Mouse (Mus musculus) MEL (cell line): ENCODE results near the gene Stk36. TPM values are rescaled to one million over a fixed set of nuclear protein-coding genes. Genes with fewer than 3 reads are reported as not detected.

Experiments
- DNase-seq: peaks from one replicate; pipeline ENCODE4 v3.0.0; 2011; ENCODE audit warnings: low read depth, low spot score
- H3K27ac ChIP-seq: 2 replicates; pipeline ENCODE4 v1.5.1; 2012; ENCODE audit warnings: low read depth, mild to moderate bottlenecking, control low read depth, low read length, moderate library complexity; ENCODE audit not compliant: control insufficient read depth
- H3K27me3 ChIP-seq, 2 experiments: fragments of 150-350 bp in 1 of 2; sonication (generic) in 1 of 2; 2 replicates each; pipeline ENCODE4 v1.6.1; 2012; ENCODE audit warnings: low read length in 2 of 2, mild to moderate bottlenecking in 2 of 2, improper control_type of control experiment in 1 of 2, moderate library complexity in 1 of 2; ENCODE audit not compliant: insufficient read depth in 2 of 2, control insufficient read depth in 1 of 2
- H3K36me3 ChIP-seq, 2 experiments: 2 replicates each; pipeline ENCODE4 v1.6.1; 2012 to 2014; ENCODE audit warnings: low read length in 2 of 2, improper control_type of control experiment in 1 of 2, inconsistent platforms in 1 of 2, mild to moderate bottlenecking in 1 of 2; ENCODE audit not compliant: insufficient read depth in 2 of 2, control insufficient read depth in 1 of 2
- H3K4me1 ChIP-seq, 2 experiments: fragments of 150-350 bp in 1 of 2; sonication (generic) in 1 of 2; 2 replicates each; pipeline ENCODE4 v1.6.1; 2012; ENCODE audit warnings: low read length in 2 of 2, improper control_type of control experiment in 1 of 2, mild to moderate bottlenecking in 1 of 2; ENCODE audit not compliant: insufficient read depth in 2 of 2, control insufficient read depth in 1 of 2
- H3K4me3 ChIP-seq, 2 experiments: fragments of 150-350 bp in 1 of 2; sonication (generic) in 1 of 2; 2 replicates each; pipeline ENCODE4 v1.5.1; 2012; ENCODE audit warnings: low read depth in 2 of 2, low read length in 2 of 2, mild to moderate bottlenecking in 2 of 2, moderate library complexity in 2 of 2, control low read depth in 1 of 2, improper control_type of control experiment in 1 of 2; ENCODE audit not compliant: control insufficient read depth in 1 of 2, insufficient read depth in 1 of 2
- H3K79me2 ChIP-seq: 2 replicates; pipeline ENCODE4 v1.6.1; 2012; ENCODE audit warnings: mild to moderate bottlenecking, low read length, moderate library complexity; ENCODE audit not compliant: control insufficient read depth, poor library complexity, insufficient read depth
- H3K9ac ChIP-seq: 2 replicates; pipeline ENCODE4 v1.6.1; 2012; ENCODE audit warnings: low read depth, mild to moderate bottlenecking, control low read depth, low read length, moderate library complexity; ENCODE audit not compliant: control insufficient read depth, poor library complexity, severe bottlenecking
- H3K9me3 ChIP-seq: fragments of 150-350 bp; sonication (generic); replicated peaks from 2 replicates; pipeline ENCODE4 v1.6.1; 2012; ENCODE audit warnings: mild to moderate bottlenecking, low read length, improper control_type of control experiment, moderate library complexity; ENCODE audit not compliant: insufficient read depth
- BHLHE40 ChIP-seq: IDR thresholded peaks from 2 replicates; pipeline ENCODE4 v1.6.1; 2012; ENCODE audit warnings: low read depth, mild to moderate bottlenecking, inconsistent platforms, low read length, improper control_type of control experiment, borderline replicate concordance
- CHD2 ChIP-seq: IDR thresholded peaks from 2 replicates; pipeline ENCODE4 v1.6.1; 2011; ENCODE audit warnings: low read length, improper control_type of control experiment
- CTCF ChIP-seq, 3 experiments: IDR thresholded peaks in 2 of 3; conservative IDR thresholded peaks in 1 of 3; 2 replicates each; pipeline ENCODE4 v1.5.1; 2011 to 2012; ENCODE audit warnings: low read length in 3 of 3, low read depth in 2 of 3, mild to moderate bottlenecking in 2 of 3, improper control_type of control experiment in 1 of 3, inconsistent platforms in 1 of 3, mixed read lengths in 1 of 3, moderate library complexity in 1 of 3; ENCODE audit not compliant: control insufficient read depth in 1 of 3, insufficient read depth in 1 of 3, poor library complexity in 1 of 3, severe bottlenecking in 1 of 3
- E2F4 ChIP-seq: IDR thresholded peaks from 2 replicates; pipeline ENCODE4 v1.6.1; 2011; ENCODE audit warnings: low read depth, low read length, improper control_type of control experiment, borderline replicate concordance
- ELF1 ChIP-seq: IDR thresholded peaks from 2 replicates; pipeline ENCODE4 v1.6.1; 2014; ENCODE audit warnings: low read depth, mild to moderate bottlenecking, inconsistent platforms, low read length, improper control_type of control experiment, moderate library complexity
- EP300 ChIP-seq, 2 experiments: IDR thresholded peaks; 2 replicates each; pipeline ENCODE4 v1.6.1; 2011; ENCODE audit warnings: improper control_type of control experiment in 2 of 2, low read length in 2 of 2, low read depth in 1 of 2, mild to moderate bottlenecking in 1 of 2
- ETS1 ChIP-seq: IDR thresholded peaks from 2 replicates; pipeline ENCODE4 v1.6.1; 2012; ENCODE audit warnings: low read depth, mild to moderate bottlenecking, inconsistent platforms, low read length, improper control_type of control experiment, moderate library complexity
- HCFC1 ChIP-seq: IDR thresholded peaks from 2 replicates; pipeline ENCODE4 v1.6.1; 2012; ENCODE audit warnings: low read depth, mild to moderate bottlenecking, inconsistent platforms, low read length, improper control_type of control experiment, moderate library complexity
- KAT2A ChIP-seq: conservative IDR thresholded peaks from 2 replicates; pipeline ENCODE4 v1.6.1; 2012; ENCODE audit warnings: low read depth, low read length, improper control_type of control experiment, inconsistent platforms
- MAFK ChIP-seq: IDR thresholded peaks from 2 replicates; pipeline ENCODE4 v1.6.1; 2011; ENCODE audit warnings: low read depth, mild to moderate bottlenecking, low read length, improper control_type of control experiment, borderline replicate concordance
- MAX ChIP-seq: IDR thresholded peaks from 2 replicates; pipeline ENCODE4 v1.6.1; 2011; ENCODE audit warnings: low read length, improper control_type of control experiment
- MAZ ChIP-seq: IDR thresholded peaks from 2 replicates; pipeline ENCODE4 v1.6.1; 2012; ENCODE audit warnings: low read depth, mild to moderate bottlenecking, inconsistent platforms, low read length, improper control_type of control experiment
- MXI1 ChIP-seq: IDR thresholded peaks from 2 replicates; pipeline ENCODE4 v1.6.1; 2011; ENCODE audit warnings: mild to moderate bottlenecking, low read depth, low read length, improper control_type of control experiment
- MYB ChIP-seq: IDR thresholded peaks from 2 replicates; pipeline ENCODE4 v1.6.1; 2011; ENCODE audit warnings: mild to moderate bottlenecking, low read depth, low read length, improper control_type of control experiment
- MYC ChIP-seq: IDR thresholded peaks from 2 replicates; pipeline ENCODE4 v1.6.1; 2011; ENCODE audit warnings: low read depth, mild to moderate bottlenecking, low read length, improper control_type of control experiment, moderate library complexity
- NELFE ChIP-seq: IDR thresholded peaks from 2 replicates; pipeline ENCODE4 v1.6.1; 2011; ENCODE audit warnings: low read depth, low read length, improper control_type of control experiment
- NRF1 ChIP-seq: IDR thresholded peaks from 2 replicates; pipeline ENCODE4 v1.6.1; 2014; ENCODE audit warnings: low read depth, mild to moderate bottlenecking, inconsistent platforms, low read length, improper control_type of control experiment, moderate library complexity; ENCODE audit not compliant: poor library complexity, insufficient read depth, severe bottlenecking
- POLR2A ChIP-seq, 2 experiments: IDR thresholded peaks; 2 replicates each; pipeline ENCODE4 v1.6.1; 2011 to 2012; ENCODE audit warnings: low read length in 2 of 2, mild to moderate bottlenecking in 2 of 2, control low read depth in 1 of 2, improper control_type of control experiment in 1 of 2, low read depth in 1 of 2, moderate library complexity in 1 of 2; ENCODE audit not compliant: control insufficient read depth in 1 of 2, insufficient read depth in 1 of 2, poor library complexity in 1 of 2
- POLR2AphosphoS2 ChIP-seq: IDR thresholded peaks from 2 replicates; pipeline ENCODE4 v1.6.1; 2011; ENCODE audit warnings: low read length, improper control_type of control experiment
- SIN3A ChIP-seq: IDR thresholded peaks from 2 replicates; pipeline ENCODE4 v1.6.1; 2012; ENCODE audit warnings: low read length, improper control_type of control experiment, inconsistent platforms
- SMC3 ChIP-seq: IDR thresholded peaks from 2 replicates; pipeline ENCODE4 v1.6.1; 2011; ENCODE audit warnings: low read depth, low read length, improper control_type of control experiment
- TAL1 ChIP-seq: IDR thresholded peaks from 2 replicates; pipeline ENCODE4 v1.6.1; 2012; ENCODE audit warnings: mild to moderate bottlenecking, inconsistent platforms, low read length, moderate library complexity, mixed read lengths
- TBP ChIP-seq: IDR thresholded peaks from 2 replicates; pipeline ENCODE4 v1.8.0; 2011; ENCODE audit warnings: low read depth, low read length, improper control_type of control experiment
- TCF12 ChIP-seq: IDR thresholded peaks from 2 replicates; pipeline ENCODE4 v1.6.1; 2014; ENCODE audit warnings: low read depth, mild to moderate bottlenecking, inconsistent platforms, low read length, improper control_type of control experiment, moderate library complexity
- UBTF ChIP-seq: IDR thresholded peaks from 2 replicates; pipeline ENCODE4 v1.6.1; 2012; ENCODE audit warnings: low read depth, mild to moderate bottlenecking, inconsistent platforms, low read length, improper control_type of control experiment, moderate library complexity, borderline replicate concordance; ENCODE audit not compliant: insufficient read depth
- ZMIZ1 ChIP-seq: IDR thresholded peaks from 2 replicates; pipeline ENCODE4 v1.6.1; 2012; ENCODE audit warnings: low read depth, mild to moderate bottlenecking, inconsistent platforms, low read length, improper control_type of control experiment, moderate library complexity
- ZNF384 ChIP-seq: IDR thresholded peaks from 2 replicates; pipeline ENCODE4 v1.6.1; 2012; ENCODE audit warnings: low read depth, mild to moderate bottlenecking, inconsistent platforms, low read length, improper control_type of control experiment
- polyA plus RNA-seq, 2 experiments: library from polyadenylated mRNA; stranded (reverse) in 1 of 2; unstranded in 1 of 2; fragments of >175 nt in 1 of 2; fragments of >200 nt in 1 of 2; gene quantifications; 2 replicates each; pipeline versions ENCODE4 v1.2.1 to v1.2.4; 2012; ENCODE audit warnings: low replicate concordance in 2 of 2, low read depth in 1 of 2; ENCODE audit not compliant: insufficient read length in 2 of 2, insufficient read depth in 1 of 2, missing spikeins in 1 of 2
- total RNA-seq: library from RNA; depleted of rRNA; stranded (reverse); fragments of 300-350 nt; gene quantifications from 2 replicates; pipeline ENCODE4 v1.2.3, GENCODE M21; 2012

Stk36 gene
- total and polyA plus RNA-seq, 3 experiments: 0.23 to 0.89 TPM; not detected in 1

- Histone ChIP-seq H3K9ac (peak within 1 kb of the TSS; percentile 96), H3K27me3 (no peaks in the 10 kb centered on the region), H3K36me3 (peaks cover 4 to 18% of the 10 kb centered on the region in 2 experiments; a peak in 3 of 4 replicates), H3K4me1 (peaks cover 4 to 12% of the 10 kb centered on the region in 2 experiments), H3K79me2 (peaks cover 34% of the 10 kb centered on the region), H3K27ac (peak within 1 kb of the TSS; percentile 72), H3K4me3 (peak within 1 kb of the TSS; percentile 91 to 100), H3K9me3 (no peaks in the 10 kb centered on the region)
- peak; percentile 96 for DNase-seq
- TF ChIP-seq MXI1: peak; percentile 97
- 0 out of 2 replicates have a peak, but pooled peaks have one; percentile 49 for TF ChIP-seq MYC
- peak; percentile 73 for TF ChIP-seq MAX
- TF ChIP-seq ZNF384: no peak
- peak; percentile 39; the same call in 1 of the 2 replicates for TF ChIP-seq POLR2AphosphoS2
- 0 out of 2 replicates have a peak, but pooled peaks have one; percentile 38 for TF ChIP-seq ZMIZ1
- TF ChIP-seq EP300 (IDR thresholded peaks at IDR 0.05; ENCODE audit: low read depth in 1 of 2, low read length in 2 of 2): no peak
- peak; percentile 69 for TF ChIP-seq KAT2A
- peak; percentile 22; the same call in 1 of the 2 replicates for TF ChIP-seq ETS1
- TF ChIP-seq SIN3A: peak; percentile 87
- TF ChIP-seq MAZ: peak; percentile 98
- peak; percentile 47; the same call in 1 of the 2 replicates for TF ChIP-seq ELF1
- no peak for TF ChIP-seq SMC3
- TF ChIP-seq TCF12: peak; percentile 34; the same call in 1 of the 2 replicates
- peak; percentile 29; the same call in 1 of the 2 replicates for TF ChIP-seq E2F4
- TF ChIP-seq TAL1: no peak
- 0 out of 2 replicates have a peak, but pooled peaks have one; percentile 62 for TF ChIP-seq UBTF
- peak; percentile 94 for TF ChIP-seq HCFC1
- peak; percentile 74 for TF ChIP-seq NELFE
- TF ChIP-seq MYB: no peak
- no peak for TF ChIP-seq CHD2
- peak; percentile 77 to 82; a peak in 3 of 4 replicates for TF ChIP-seq POLR2A (IDR thresholded peaks at IDR 0.05; ENCODE audit: control insufficient read depth in 1 of 2, insufficient read depth in 1 of 2, low read depth in 1 of 2, low read length in 2 of 2, poor library complexity in 1 of 2)
- peak; percentile 41; the same call in 1 of the 2 replicates for TF ChIP-seq BHLHE40
- TF ChIP-seq NRF1: peak; percentile 71
- no peak for TF ChIP-seq MAFK
- 0 out of 2 replicates have a peak, but pooled peaks have one; percentile 4 for TF ChIP-seq TBP
- peak in 2 of 3 experiments; percentile 61 to 68; a peak in 5 of 6 replicates for TF ChIP-seq CTCF (IDR thresholded peaks at IDR 0.05 in 2 of 3, conservative IDR thresholded peaks at IDR 0.05 in 1 of 3; ENCODE audit: control insufficient read depth in 1 of 3, insufficient read depth in 1 of 3, low read depth in 2 of 3, low read length in 3 of 3, poor library complexity in 1 of 3, severe bottlenecking in 1 of 3)
Measured at GRCm38 (mm10) chr1:74661448-74662195, 60.4 kb downstream of the Stk36 start, which contains the start of gene Ttll4. Ttll4 (plus strand) TSS chr1:74661745.
